Mouse (Mus musculus) myocyte (in vitro differentiated cells): Measurements from ENCODE around the gene Gm37240. TPM values are rescaled to one million over a fixed set of nuclear protein-coding genes. Genes with fewer than 3 reads are reported as not detected.

Experiments
- H3K27me3 ChIP-seq: one replicate; pipeline ENCODE4 v1.6.1; 2011; ENCODE audit not compliant: control insufficient read depth, insufficient read depth, insufficient read length
- H3K36me3 ChIP-seq: one replicate; pipeline ENCODE4 v1.6.1; 2011; ENCODE audit not compliant: control insufficient read depth, insufficient read depth
- H3K4me2 ChIP-seq: one replicate; pipeline ENCODE4 v1.6.1; 2011; ENCODE audit warnings: low read depth, control low read depth
- H3K4me3 ChIP-seq: one replicate; pipeline ENCODE4 v1.5.1; 2011; ENCODE audit warnings: mild to moderate bottlenecking, control low read depth, moderate library complexity
- H3K79me2 ChIP-seq: one replicate; pipeline ENCODE4 v1.6.1; 2011; ENCODE audit not compliant: control insufficient read depth, insufficient read depth
- H3ac ChIP-seq: one replicate; pipeline ENCODE4 v1.6.1; 2011; ENCODE audit not compliant: control insufficient read depth, insufficient read length
- CEBPB ChIP-seq: IDR thresholded peaks from 2 replicates; pipeline ENCODE4 v1.6.1; 2011; ENCODE audit warnings: mild to moderate bottlenecking, moderate library complexity; ENCODE audit not compliant: poor library complexity, insufficient read depth, severe bottlenecking
- E2F4 ChIP-seq: IDR thresholded peaks from one replicate; pipeline ENCODE4 v1.6.1; 2011; ENCODE audit warnings: mild to moderate bottlenecking, control low read depth, moderate library complexity; ENCODE audit not compliant: insufficient read depth
- MAX ChIP-seq: IDR thresholded peaks from one replicate; pipeline ENCODE4 v1.6.1; 2011; ENCODE audit warnings: low read depth, mild to moderate bottlenecking, control low read depth
- MYOD1 ChIP-seq, 3 experiments: IDR thresholded peaks; one replicate each; pipeline ENCODE4 v1.6.1; 2011; ENCODE audit warnings: control low read depth in 2 of 3, low read depth in 2 of 3, mild to moderate bottlenecking in 2 of 3, moderate library complexity in 1 of 3; ENCODE audit not compliant: insufficient read length in 2 of 3, control insufficient read depth in 1 of 3
- MYOG ChIP-seq, 3 experiments: IDR thresholded peaks; one replicate each; pipeline ENCODE4 v1.6.1; 2011; ENCODE audit warnings: control low read depth in 2 of 3, low read depth in 2 of 3, mild to moderate bottlenecking in 2 of 3; ENCODE audit not compliant: insufficient read length in 2 of 3, control insufficient read depth in 1 of 3, insufficient read depth in 1 of 3
- POLR2A ChIP-seq: IDR thresholded peaks from one replicate; pipeline ENCODE4 v1.6.1; 2011; ENCODE audit warnings: low read depth, mild to moderate bottlenecking, control low read depth, moderate library complexity; ENCODE audit not compliant: insufficient read length
- POLR2AphosphoS2 ChIP-seq: IDR thresholded peaks from one replicate; pipeline ENCODE4 v1.6.1; 2011; ENCODE audit warnings: low read depth, control low read depth; ENCODE audit not compliant: insufficient read length
- REST ChIP-seq: IDR thresholded peaks from one replicate; pipeline ENCODE4 v1.6.1; 2011; ENCODE audit warnings: mild to moderate bottlenecking, control low read depth, moderate library complexity; ENCODE audit not compliant: insufficient read depth, insufficient read length
- SRF ChIP-seq: IDR thresholded peaks from one replicate; pipeline ENCODE4 v1.6.1; 2011; ENCODE audit warnings: low read depth; ENCODE audit not compliant: control insufficient read depth, insufficient read length
- TCF12 ChIP-seq: IDR thresholded peaks from one replicate; pipeline ENCODE4 v1.6.1; 2011; ENCODE audit warnings: mild to moderate bottlenecking, control low read depth; ENCODE audit not compliant: poor library complexity, insufficient read depth, severe bottlenecking
- TCF3 ChIP-seq: IDR thresholded peaks from one replicate; pipeline ENCODE4 v1.6.1; 2011; ENCODE audit warnings: low read depth, control low read depth; ENCODE audit not compliant: insufficient read length
- USF1 ChIP-seq: IDR thresholded peaks from one replicate; pipeline ENCODE4 v1.6.1; 2011; ENCODE audit warnings: low read depth, mild to moderate bottlenecking, control low read depth, moderate library complexity
- polyA plus RNA-seq: library from polyadenylated mRNA; unstranded; fragments of >200 nt; fragmentation: generic; extraction: Trizol; gene quantifications from one replicate; pipeline ENCODE4 v1.2.1, GENCODE M21; 2012; ENCODE audit warnings: missing spikeins

Gm37240 gene
- polyA plus RNA-seq, 1 experiment: 8.7 TPM

DNA sequence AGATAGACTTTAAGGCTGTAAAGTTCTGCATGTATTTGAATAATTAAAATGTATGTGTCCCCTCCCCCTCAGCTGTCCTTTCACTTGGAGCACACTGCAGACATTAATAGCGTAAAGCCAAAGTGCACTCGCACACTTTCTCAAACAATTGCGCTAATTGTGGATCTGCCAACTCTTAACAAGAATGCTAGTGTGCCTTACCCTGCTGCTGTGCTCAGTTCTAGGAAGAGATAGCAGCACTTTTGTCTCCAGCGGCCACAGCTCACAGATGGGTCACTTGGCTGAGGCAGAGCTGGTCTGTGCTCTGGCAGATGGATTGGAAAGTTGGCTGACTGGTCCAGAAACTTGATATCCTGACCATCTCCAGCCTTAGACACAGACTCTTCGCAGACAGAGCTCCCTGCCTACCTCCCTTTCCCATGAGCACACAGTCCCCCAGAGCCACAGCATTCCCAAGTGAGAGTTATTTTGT lies 40.9 kb upstream of the Gm37240 start:
- Histone ChIP-seq H3K4me3 (no peak overlapping the region), H3K27me3 (no peaks in the 10 kb centered on the region), H3ac (no peak overlapping the region), H3K79me2 (no peaks in the 10 kb centered on the region), H3K4me2 (no peak overlapping the region), H3K36me3 (no peaks in the 10 kb centered on the region)
- TF ChIP-seq MYOD1 (IDR thresholded peaks at IDR 0.05; ENCODE audit: control insufficient read depth in 1 of 3, insufficient read length in 2 of 3, low read depth in 2 of 3) (peak in 1 of 3 experiments; percentile 14), MAX (no peak)

DNA sequence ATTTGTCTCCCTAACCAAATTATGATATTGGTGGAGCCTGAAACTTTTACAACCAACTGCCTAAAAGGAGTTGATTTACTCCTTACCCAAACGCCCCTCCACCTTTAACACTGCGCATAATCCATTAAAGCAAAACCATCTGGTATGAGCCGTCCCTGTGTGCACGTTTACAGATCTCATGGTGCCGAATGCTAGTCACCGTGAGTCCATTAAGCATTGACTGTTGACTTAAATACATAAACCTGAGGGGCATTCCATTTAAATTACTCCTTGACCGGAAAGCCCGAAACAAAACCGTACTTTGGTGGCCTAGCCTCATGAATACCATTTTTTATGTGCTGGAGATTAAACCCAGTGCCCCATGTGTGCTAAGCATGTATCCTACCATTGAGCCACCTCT lies 40.0 kb upstream of the Gm37240 start:
- TF ChIP-seq SRF: no peak
- TF ChIP-seq MYOD1 (IDR thresholded peaks at IDR 0.05; ENCODE audit: control insufficient read depth in 1 of 3, insufficient read length in 2 of 3, low read depth in 2 of 3): no peak
- TF ChIP-seq POLR2AphosphoS2: no peak
- no peak for TF ChIP-seq MAX
- TF ChIP-seq REST: no peak
- no peak for TF ChIP-seq MYOG (IDR thresholded peaks at IDR 0.05; ENCODE audit: control insufficient read depth in 1 of 3, insufficient read depth in 1 of 3, insufficient read length in 2 of 3, low read depth in 2 of 3)
- TF ChIP-seq POLR2A: no peak
- TF ChIP-seq CEBPB: no peak
- no peak for TF ChIP-seq TCF3
- no peak for TF ChIP-seq E2F4
- no peak for TF ChIP-seq USF1
- H3K4me3 ChIP-seq: no peak overlapping the region

GRCm38 (mm10) chr3:85923954-85924945 lies 36.9 kb upstream of the Gm37240 start:
- H3ac ChIP-seq: no peak overlapping the region
- no peak for TF ChIP-seq MYOD1 (IDR thresholded peaks at IDR 0.05; ENCODE audit: control insufficient read depth in 1 of 3, insufficient read length in 2 of 3, low read depth in 2 of 3)
- TF ChIP-seq USF1: no peak
- no peak for TF ChIP-seq MYOG (IDR thresholded peaks at IDR 0.05; ENCODE audit: control insufficient read depth in 1 of 3, insufficient read depth in 1 of 3, insufficient read length in 2 of 3, low read depth in 2 of 3)
- no peak for TF ChIP-seq E2F4
- no peak for TF ChIP-seq REST
- TF ChIP-seq POLR2AphosphoS2: no peak
- no peak for TF ChIP-seq TCF3
- TF ChIP-seq CEBPB: no peak
- no peak for TF ChIP-seq TCF12
- TF ChIP-seq POLR2A: no peak
- TF ChIP-seq MAX: no peak
- TF ChIP-seq SRF: no peak
- H3K36me3 ChIP-seq: no peaks in the 10 kb centered on the region
- H3K4me2 ChIP-seq: peak overlapping the region; percentile 53
- no peaks in the 10 kb centered on the region for H3K79me2 ChIP-seq
- no peak overlapping the region for H3K4me3 ChIP-seq
- no peaks in the 10 kb centered on the region for H3K27me3 ChIP-seq

More for the DNA sequence above, 40.0 kb upstream of the Gm37240 start:
- Histone ChIP-seq H3ac (no peak overlapping the region), H3K36me3 (no peaks in the 10 kb centered on the region), H3K27me3 (no peaks in the 10 kb centered on the region), H3K4me2 (no peak overlapping the region), H3K79me2 (no peaks in the 10 kb centered on the region)

DNA sequence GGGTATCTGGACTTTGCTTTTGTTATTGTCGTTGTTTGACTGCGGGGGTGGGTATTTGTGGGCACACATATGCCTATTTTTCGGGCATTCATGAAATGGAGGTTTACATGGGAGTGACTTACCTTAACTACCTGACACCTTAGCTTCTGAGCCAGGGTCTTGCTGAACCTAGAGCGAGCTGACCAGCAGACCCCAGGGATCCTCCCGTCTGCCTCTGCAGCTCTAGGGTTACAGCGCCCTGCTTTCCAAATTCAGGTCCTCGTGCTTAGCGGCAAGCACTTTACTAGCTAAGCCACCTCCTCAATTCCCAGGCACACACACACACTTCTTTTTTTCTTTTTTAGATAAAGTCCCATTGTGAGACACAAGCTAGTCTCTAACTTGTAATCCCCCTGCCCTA lies 36.0 kb upstream of the Gm37240 start:
- Histone ChIP-seq H3K79me2 (no peaks in the 10 kb centered on the region), H3K36me3 (no peaks in the 10 kb centered on the region), H3ac (no peak overlapping the region), H3K4me3 (no peak overlapping the region), H3K4me2 (peak overlapping the region; percentile 53), H3K27me3 (no peaks in the 10 kb centered on the region)
- no peak for TF ChIP-seq SRF
- TF ChIP-seq CEBPB: no peak
- TF ChIP-seq POLR2A: no peak
- TF ChIP-seq POLR2AphosphoS2: no peak
- no peak for TF ChIP-seq REST
- no peak for TF ChIP-seq MAX
- TF ChIP-seq E2F4: no peak
- no peak for TF ChIP-seq USF1
- no peak for TF ChIP-seq MYOD1 (IDR thresholded peaks at IDR 0.05; ENCODE audit: control insufficient read depth in 1 of 3, insufficient read length in 2 of 3, low read depth in 2 of 3)
- no peak for TF ChIP-seq MYOG (IDR thresholded peaks at IDR 0.05; ENCODE audit: control insufficient read depth in 1 of 3, insufficient read depth in 1 of 3, insufficient read length in 2 of 3, low read depth in 2 of 3)
- no peak for TF ChIP-seq TCF12
- no peak for TF ChIP-seq TCF3
